Mouse (Mus musculus) inflammation-experienced regulatory T-cells, adult 6 months (primary cell): ENCODE measurements around the gene Igflr1. TPM values are rescaled to one million over a fixed set of nuclear protein-coding genes. Genes with fewer than 3 reads are reported as not detected.

Experiments used
- ATAC-seq: one replicate; pipeline ENCODE4 v1.8.0; 2017
- polyA plus RNA-seq, 3 experiments: library from polyadenylated mRNA; unstranded; fragments of 100-300 nt; shearing (Covaris generic); gene quantifications; one replicate each; pipeline ENCODE4 v1.2.1; 2017

Gene Igflr1
- polyA plus RNA-seq, 3 experiments from 2014 or later: 118 to 196 (median 157) TPM

GRCm38 (mm10) chr7:30588676-30589434, 23.6 kb downstream of the Igflr1 start, which contains the start of gene Kmt2b:
TSS of gene Kmt2b (minus strand) at chr7:30588726.
- ATAC-seq: peak; percentile 83

GRCm38 (mm10) chr7:30589435-30590301, 24.4 kb downstream of the Igflr1 start:
- ATAC-seq: peak; percentile 7

GRCm38 (mm10) chr7:30590927-30591604, 25.8 kb downstream of the Igflr1 start:
- no peak for ATAC-seq

- no peak for ATAC-seq
Measured at GRCm38 (mm10) chr7:30591605-30591951, 26.4 kb downstream of the Igflr1 start.

GRCm38 (mm10) chr7:30592772-30593423, 27.7 kb downstream of the Igflr1 start:
- ATAC-seq: no peak

- peak; percentile 41 for ATAC-seq
Measured at GRCm38 (mm10) chr7:30593579-30594509, 28.6 kb downstream of the Igflr1 start.

GRCm38 (mm10) chr7:30594510-30595024, 29.3 kb downstream of the Igflr1 start:
- ATAC-seq: peak; percentile 46

GRCm38 (mm10) chr7:30596093-30596492, 30.9 kb downstream of the Igflr1 start:
- no peak for ATAC-seq

GRCm38 (mm10) chr7:30596811-30597210, 31.6 kb downstream of the Igflr1 start:
- no peak for ATAC-seq

GRCm38 (mm10) chr7:30598786-30599185, 33.6 kb downstream of the Igflr1 start, which contains the start of gene Zbtb32:
TSS of gene Zbtb32 (minus strand) at chr7:30598909.
- no peak for ATAC-seq

GRCm38 (mm10) chr7:30599933-30600353, 34.7 kb downstream of the Igflr1 start:
- ATAC-seq: peak; percentile 85

GRCm38 (mm10) chr7:30600651-30601050, 35.4 kb downstream of the Igflr1 start:
- ATAC-seq: no peak

- no peak for ATAC-seq
Measured at GRCm38 (mm10) chr7:30602583-30602982, 37.4 kb downstream of the Igflr1 start.

- no peak for ATAC-seq
Measured at GRCm38 (mm10) chr7:30604424-30604823, 39.2 kb downstream of the Igflr1 start.

GRCm38 (mm10) chr7:30604944-30605343, 39.7 kb downstream of the Igflr1 start:
- no peak for ATAC-seq

GRCm38 (mm10) chr7:30607706-30608309, 42.6 kb downstream of the Igflr1 start:
- peak; percentile 74 for ATAC-seq

- ATAC-seq: no peak
Measured at GRCm38 (mm10) chr7:30608476-30608875, 43.2 kb downstream of the Igflr1 start.

- no peak for ATAC-seq
Measured at GRCm38 (mm10) chr7:30610043-30610442, 44.8 kb downstream of the Igflr1 start.

GRCm38 (mm10) chr7:30612654-30613402, 47.6 kb downstream of the Igflr1 start, which contains the start of gene Upk1a:
TSS of gene Upk1a (minus strand) at chr7:30612847.
- ATAC-seq: no peak
